Mouse (Mus musculus) ES-E14 (cell line): ENCODE measurements at regions not wholly inside any gene's neighbourhood (a gene's known extent, or its start where the extent isn't known, plus 50 kb on each side); places are given as distances from the start of the nearest gene placed in this dataset.

Source experiments
- DNase-seq: peaks from one replicate; pipeline ENCODE4 v3.0.0-alpha.2; 2013; ENCODE audit warnings: low read depth, low spot score
- H3K27ac ChIP-seq: 2 replicates; pipeline ENCODE4 v1.5.1; 2012; ENCODE audit warnings: low read depth, mild to moderate bottlenecking, low read length, moderate library complexity, mixed read lengths; ENCODE audit not compliant: poor library complexity, insufficient read depth, severe bottlenecking
- H3K36me3 ChIP-seq: 2 replicates; pipeline ENCODE4 v1.6.1; 2012; ENCODE audit warnings: mild to moderate bottlenecking, low read length, moderate library complexity, mixed read lengths; ENCODE audit not compliant: control insufficient read depth, poor library complexity, insufficient read depth, severe bottlenecking
- H3K4me1 ChIP-seq, 2 experiments: fragments of 150-350 bp in 1 of 2; sonication (generic) in 1 of 2; 2 replicates each; pipeline ENCODE4 v1.6.1; 2012; ENCODE audit warnings: low read length in 2 of 2, mild to moderate bottlenecking in 1 of 2, mixed read lengths in 1 of 2; ENCODE audit not compliant: control insufficient read depth in 2 of 2, insufficient read depth in 2 of 2, poor library complexity in 1 of 2
- H3K4me3 ChIP-seq, 2 experiments: fragments of 150-350 bp in 1 of 2; sonication (generic) in 1 of 2; 2 replicates each; pipeline ENCODE4 v1.5.1; 2012; ENCODE audit warnings: low read length in 2 of 2, low read depth in 1 of 2, mild to moderate bottlenecking in 1 of 2, mixed read lengths in 1 of 2; ENCODE audit not compliant: insufficient read depth in 1 of 2, poor library complexity in 1 of 2, severe bottlenecking in 1 of 2
- H3K9ac ChIP-seq: 2 replicates; pipeline ENCODE4 v1.6.1; 2012; ENCODE audit warnings: low read depth, mild to moderate bottlenecking, low read length, mixed read lengths; ENCODE audit not compliant: poor library complexity, insufficient read depth, severe bottlenecking
- H3K9me3 ChIP-seq: fragments of 150-350 bp; sonication (generic); 2 replicates; pipeline ENCODE4 v1.6.1; 2012; ENCODE audit warnings: low read depth, mild to moderate bottlenecking, low read length; ENCODE audit not compliant: control insufficient read depth, insufficient read depth
- CHD2 ChIP-seq: IDR thresholded peaks from 2 replicates; pipeline ENCODE4 v1.6.1; 2014; ENCODE audit warnings: mild to moderate bottlenecking, low read depth, low read length, inconsistent platforms
- HCFC1 ChIP-seq: IDR thresholded peaks from 2 replicates; pipeline ENCODE4 v1.6.1; 2012; ENCODE audit warnings: low read length, inconsistent platforms, borderline replicate concordance; ENCODE audit not compliant: insufficient read depth
- MAFK ChIP-seq: IDR thresholded peaks from 2 replicates; pipeline ENCODE4 v1.6.1; 2014; ENCODE audit warnings: mild to moderate bottlenecking, low read depth, low read length, inconsistent platforms; ENCODE audit not compliant: insufficient read depth
- ZC3H11A ChIP-seq: IDR thresholded peaks from 2 replicates; pipeline ENCODE4 v1.6.1; 2012; ENCODE audit warnings: low read depth, mild to moderate bottlenecking, inconsistent platforms, low read length, borderline replicate concordance
- ZNF384 ChIP-seq: IDR thresholded peaks from 2 replicates; pipeline ENCODE4 v1.6.1; 2012; ENCODE audit warnings: low read depth, low read length, inconsistent platforms
- in situ Hi-C, 2 experiments: fragments of 600-800 bp; cut with MboI; formaldehyde crosslinking; loops; one replicate each; pipeline ENCODE4 v1.15.1; 2025; ENCODE audit warnings: low sequenced_read_pairs in 2 of 2, inconsistent platforms in 1 of 2; ENCODE audit not compliant: unreplicated experiment in 2 of 2

DNA sequence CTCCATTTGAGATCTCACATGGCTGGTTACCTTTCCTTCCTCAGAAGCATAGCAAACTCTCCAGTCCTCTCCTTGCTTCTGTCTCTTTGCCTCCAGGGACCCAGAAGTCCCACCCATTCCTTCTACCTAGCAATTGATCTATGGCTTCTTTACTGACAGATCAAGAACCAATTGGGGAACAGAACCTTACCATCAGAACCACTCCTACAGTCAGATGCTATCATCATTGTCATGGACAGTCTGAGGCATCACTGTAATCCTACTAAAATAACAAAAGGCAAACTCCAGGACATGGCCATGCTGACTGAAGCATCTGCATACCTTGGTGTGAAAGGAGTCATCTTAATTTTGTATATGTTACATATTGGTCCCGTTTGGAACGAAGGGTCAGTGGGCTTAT lies 401.9 kb upstream of the Ubash3b start:
- H3K4me1 ChIP-seq: no peaks in the 10 kb centered on the region; a peak in 1 of 4 replicates
- H3K36me3 ChIP-seq: no peaks in the 10 kb centered on the region
- no peak overlapping the region for H3K27ac ChIP-seq
- DNase-seq: no peak
- H3K4me3 ChIP-seq: no peak overlapping the region
- TF ChIP-seq HCFC1: no peak
- TF ChIP-seq CHD2: no peak
- TF ChIP-seq MAFK: no peak
- TF ChIP-seq ZNF384: no peak
- TF ChIP-seq ZC3H11A: no peak
- no peak overlapping the region for H3K9ac ChIP-seq
- no peaks in the 10 kb centered on the region for H3K9me3 ChIP-seq
- in situ Hi-C loops: no loop called here

DNA sequence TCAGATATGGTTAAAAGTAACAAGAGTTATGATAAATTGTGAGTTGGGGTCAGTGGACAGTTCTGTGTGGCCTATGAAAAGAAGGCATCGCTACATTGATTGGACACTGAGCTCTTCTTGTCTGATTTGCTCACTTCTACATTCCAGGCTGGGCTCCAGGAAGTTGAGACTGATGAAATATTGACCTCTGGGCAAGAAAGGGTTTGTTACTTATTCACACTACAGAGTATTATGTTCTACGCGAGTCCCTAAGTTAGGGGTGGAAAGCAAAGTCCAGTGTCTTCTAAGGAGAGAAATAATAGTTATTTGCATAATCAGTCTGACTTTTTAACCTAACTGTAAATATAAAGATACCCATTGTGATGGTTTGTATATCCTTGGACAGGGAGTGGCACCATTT lies 397.0 kb upstream of the Ubash3b start:
- TF ChIP-seq MAFK (no peak), CHD2 (no peak), ZNF384 (no peak), HCFC1 (no peak), ZC3H11A (no peak)
- H3K9me3 ChIP-seq: no peaks in the 10 kb centered on the region

DNA sequence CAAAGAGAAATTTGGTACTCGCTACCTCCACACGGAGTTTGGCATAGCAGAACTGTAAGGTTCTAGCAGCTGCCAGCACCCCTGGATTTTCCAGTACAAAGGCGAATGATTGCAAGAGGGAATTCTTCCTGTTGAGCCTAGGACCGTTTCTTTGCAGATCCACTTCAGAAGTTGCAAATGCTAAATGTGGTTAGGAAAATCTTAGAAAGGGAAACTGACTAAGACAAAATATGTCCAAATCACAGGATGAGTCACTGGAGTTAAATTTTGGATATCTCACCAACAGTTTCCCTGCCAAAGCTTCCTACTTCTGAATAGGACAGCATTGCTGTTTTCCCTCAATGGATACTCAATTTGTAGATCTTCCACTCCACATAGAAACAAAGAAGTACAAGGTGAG lies 395.4 kb upstream of the Ubash3b start:
- no peak for DNase-seq
- TF ChIP-seq HCFC1: no peak
- TF ChIP-seq CHD2: no peak
- no peak overlapping the region for H3K27ac ChIP-seq
- no peaks in the 10 kb centered on the region; a peak in 1 of 4 replicates for H3K4me1 ChIP-seq
- no peak overlapping the region for H3K4me3 ChIP-seq
- no peaks in the 10 kb centered on the region for H3K36me3 ChIP-seq
- no peaks in the 10 kb centered on the region for H3K9me3 ChIP-seq
- in situ Hi-C loops: no loop called here
- H3K9ac ChIP-seq: no peak overlapping the region

More for the DNA sequence above, 397.0 kb upstream of the Ubash3b start:
- Histone ChIP-seq H3K9ac (no peak overlapping the region), H3K27ac (no peak overlapping the region), H3K36me3 (no peaks in the 10 kb centered on the region), H3K4me1 (no peaks in the 10 kb centered on the region; a peak in 1 of 4 replicates), H3K4me3 (no peak overlapping the region)
- in situ Hi-C loops: no loop called here
- DNase-seq: no peak

DNA sequence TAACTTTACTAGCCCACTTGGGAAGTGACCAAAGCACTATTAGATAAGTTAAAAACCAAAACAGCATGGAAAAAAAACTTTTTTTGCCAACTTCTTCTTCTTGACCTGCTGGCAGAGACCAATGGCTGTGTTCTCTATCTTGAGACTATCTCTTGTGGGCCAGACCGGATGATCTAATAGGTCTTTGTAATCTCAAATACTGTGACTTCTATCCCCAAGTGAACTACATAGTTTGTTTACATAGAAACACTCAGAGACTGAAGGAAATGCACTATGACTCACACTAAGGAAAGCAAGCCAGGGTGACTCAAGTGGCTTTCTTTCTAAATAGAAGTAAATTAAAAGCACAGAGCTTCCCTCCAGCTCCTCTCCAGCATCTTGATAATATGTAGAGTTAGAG lies 384.3 kb upstream of the Ubash3b start:
- no peaks in the 10 kb centered on the region for H3K9me3 ChIP-seq
- DNase-seq: no peak

DNA sequence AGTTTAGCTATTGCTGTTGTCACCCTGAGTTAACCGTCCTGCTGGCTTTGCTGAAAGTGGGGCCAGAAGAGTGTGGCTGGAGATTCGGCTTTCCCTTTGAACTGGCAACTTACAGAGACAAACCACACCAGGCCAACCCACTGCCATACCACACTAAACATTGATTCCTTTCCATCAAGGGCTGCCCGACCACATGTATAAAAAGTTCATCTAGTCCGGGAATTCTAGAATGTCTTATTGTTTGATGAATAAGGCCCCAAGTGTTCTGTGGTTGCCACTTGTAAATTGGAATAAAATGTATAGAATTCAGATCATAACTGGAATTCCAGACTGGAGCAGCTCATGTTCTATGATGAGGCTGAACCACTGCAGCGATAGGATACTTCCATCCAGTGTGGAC lies 381.0 kb upstream of the Ubash3b start:
- no peak overlapping the region for H3K4me3 ChIP-seq
- no peak overlapping the region for H3K27ac ChIP-seq
- H3K4me1 ChIP-seq: no peaks in the 10 kb centered on the region
- DNase-seq: no peak
- no peak for TF ChIP-seq CHD2
- no peak for TF ChIP-seq ZNF384
- no peak for TF ChIP-seq MAFK
- TF ChIP-seq HCFC1: no peak
- no peak for TF ChIP-seq ZC3H11A
- H3K9ac ChIP-seq: no peak overlapping the region
- in situ Hi-C loops: no loop called here
- no peaks in the 10 kb centered on the region for H3K36me3 ChIP-seq
- no peaks in the 10 kb centered on the region for H3K9me3 ChIP-seq

More for the DNA sequence above, 384.3 kb upstream of the Ubash3b start:
- Histone ChIP-seq H3K4me1 (no peaks in the 10 kb centered on the region), H3K36me3 (no peaks in the 10 kb centered on the region), H3K4me3 (no peak overlapping the region), H3K9ac (no peak overlapping the region), H3K27ac (no peak overlapping the region)
- in situ Hi-C loops: no loop called here
- TF ChIP-seq ZNF384 (no peak), HCFC1 (no peak), MAFK (no peak), ZC3H11A (no peak), CHD2 (no peak)
